Comparison of ENCODE assay signal across 8 mouse cellular contexts in genomic region chr1:80756824-80757649, GRCm38 (mm10). TPM values are rescaled to one million over a fixed set of nuclear protein-coding genes. Genes with fewer than 3 reads are reported as not detected.
A peak's percentile ranks its signal among the peaks of the same experiment; 100 is the strongest.
DNase-seq lines count a peak whose midpoint lies in the region; ATAC-seq and TF ChIP-seq lines count a peak whose summit lies in the region.

No protein-coding gene starts in this region.

- no peaks in the 10 kb centered on the region for H3K36me3 ChIP-seq in heart, embryonic 13.5 days
- H3K36me3 ChIP-seq in kidney, embryonic 16.5 days (ENCODE audit: insufficient read depth, low read length) = no peaks in the 10 kb centered on the region
- H3K36me3 ChIP-seq in liver, embryonic 15.5 days (replicated peaks) = no peaks in the 10 kb centered on the region

- 6% methylated on average over 14 of the region's 14 CpGs for WGBS in heart, embryonic 13.5 days
- 6% methylated on average over 14 of the region's 14 CpGs for WGBS in kidney, embryonic 16.5 days
- WGBS in liver, embryonic 15.5 days (ENCODE audit: insufficient replicate concordance) = 2% methylated on average over 14 of the region's 14 CpGs

- ATAC-seq in heart, embryonic 13.5 days (ENCODE audit: extremely low read depth, insufficient number of reproducible peaks, low FRiP score, low TSS enrichment) = no peak
- ATAC-seq in kidney, embryonic 16.5 days (ENCODE audit: low FRiP score, low TSS enrichment) = peak; percentile 67; the same call in 1 of the 2 replicates
- peak; percentile 22; the same call in 1 of the 2 replicates for ATAC-seq in liver, embryonic 15.5 days (ENCODE audit: insufficient read depth)

- H3K4me2 ChIP-seq in heart, embryonic 13.5 days = peak overlapping the region; percentile 97
- peak overlapping the region; percentile 98 for H3K4me2 ChIP-seq in kidney, embryonic 16.5 days (replicated peaks; ENCODE audit: low read depth, low read length)
- peak overlapping the region; percentile 69 for H3K4me2 ChIP-seq in liver, embryonic 15.5 days

- H3K4me1 ChIP-seq in cortical plate, adult 2 months (ENCODE audit: control insufficient read depth, insufficient read depth, low read length) = no peaks in the 10 kb centered on the region
- peaks cover 17% of the 10 kb centered on the region for H3K4me1 ChIP-seq in heart, embryonic 13.5 days
- H3K4me1 ChIP-seq in kidney, embryonic 16.5 days (ENCODE audit: insufficient read depth, low read length) = peaks cover 18% of the 10 kb centered on the region
- H3K4me1 ChIP-seq in liver, embryonic 15.5 days (replicated peaks) = peaks cover 3% of the 10 kb centered on the region; the same call in 1 of the 2 replicates

- H3K9ac ChIP-seq in heart, embryonic 13.5 days = peak overlapping the region; percentile 81
- peak overlapping the region; percentile 65; the same call in 1 of the 2 replicates for H3K9ac ChIP-seq in kidney, embryonic 16.5 days (replicated peaks; ENCODE audit: low read length)
- no peak overlapping the region for H3K9ac ChIP-seq in liver, embryonic 15.5 days

- H3K27ac ChIP-seq in cortical plate, adult 2 months (ENCODE audit: insufficient read depth, low read length) = no peak overlapping the region
- H3K27ac ChIP-seq in heart, embryonic 13.5 days (replicated peaks) = no peak overlapping the region
- H3K27ac ChIP-seq in kidney, embryonic 16.5 days (ENCODE audit: low read length) = no peak overlapping the region
- no peak overlapping the region for H3K27ac ChIP-seq in liver, embryonic 15.5 days (replicated peaks)

- TF ChIP-seq CTCF in cortical plate, adult 2 months (IDR thresholded peaks at IDR 0.05; ENCODE audit: extremely low read depth, insufficient read depth, low read length) = 0 out of 2 replicates have a peak, but pooled peaks have one; percentile 14

- H3K9me3 ChIP-seq in heart, embryonic 13.5 days = peaks cover 4% of the 10 kb centered on the region; the same call in 1 of the 2 replicates
- H3K9me3 ChIP-seq in kidney, embryonic 16.5 days (ENCODE audit: low read length) = peaks cover 5% of the 10 kb centered on the region
- no peaks in the 10 kb centered on the region for H3K9me3 ChIP-seq in liver, embryonic 15.5 days (replicated peaks)

- H3K27me3 ChIP-seq in heart, embryonic 13.5 days (replicated peaks) = peaks cover 18% of the 10 kb centered on the region; the same call in 1 of the 2 replicates
- H3K27me3 ChIP-seq in kidney, embryonic 16.5 days (ENCODE audit: insufficient read depth, low read length) = 0 out of 2 replicates have a peak, but pooled peaks cover 7% of the 10 kb centered on the region
- H3K27me3 ChIP-seq in liver, embryonic 15.5 days = peaks cover 30% of the 10 kb centered on the region

- DNase-seq in gastrocnemius, adult 18-20 months (ENCODE audit: low spot score) = peak; percentile 4
- no peak for DNase-seq in gastrocnemius, postnatal 36 days
- peak; percentile 64 to 68 for DNase-seq in natural killer cell, adult 2 months (ENCODE audit: low spot score in 2 of 2)
- peak; percentile 32 for DNase-seq in thymus, postnatal 4 days

- intact Hi-C loops in gastrocnemius, postnatal 36 days (cut with DNase I) = no loop called here

- TF ChIP-seq POLR2A in cortical plate, adult 2 months (IDR thresholded peaks at IDR 0.05; ENCODE audit: extremely low read depth, insufficient read depth, low read length) = no peak

- H3K4me3 ChIP-seq in cortical plate, adult 2 months (ENCODE audit: insufficient read depth, low read length) = peak overlapping the region; percentile 79
- peak overlapping the region; percentile 76 for H3K4me3 ChIP-seq in heart, embryonic 13.5 days
- peak overlapping the region; percentile 68 for H3K4me3 ChIP-seq in kidney, embryonic 16.5 days (ENCODE audit: low read length)
- peak overlapping the region; percentile 55 for H3K4me3 ChIP-seq in liver, embryonic 15.5 days (replicated peaks)

RNA-seq across cellular contexts. Expression of gene Dock10, which starts 1.3 kb away (rescaled TPM):
- 1 to 10 TPM; 2.4 to 2.5 TPM for total RNA-seq in gastrocnemius, adult 18-20 months (2021)
- 1 to 10 TPM; 2.7 to 3.5 TPM for total RNA-seq in gastrocnemius, postnatal 36 days (2021)
- polyA plus RNA-seq in cortical plate, adult 2 months (2012; rRNA removed) = 23.3 and 23.8 TPM in 2 replicates
- polyA plus RNA-seq in heart, embryonic 13.5 days (2015; fragmentation: Nextera tagmentation; extraction: Ambion mirVana) = 2.7 and 2.8 TPM in 2 replicates
- 3.7 and 4.7 TPM in 2 replicates for polyA plus RNA-seq in kidney, embryonic 16.5 days (2015; fragmentation: Nextera tagmentation; extraction: Ambion mirVana)
- 3.7 and 3.8 TPM in 2 replicates for polyA plus RNA-seq in liver, embryonic 15.5 days (2015; fragmentation: Nextera tagmentation; extraction: Ambion mirVana)

Comparison
In these comparisons a context has a peak if more than half of its experiments do, and no peak if none do; other contexts are left out.
1. DNase-seq: peak in gastrocnemius, adult 18-20 months (single experiment), natural killer cell, adult 2 months (2 of 2) and thymus, postnatal 4 days (single experiment); none in gastrocnemius, postnatal 36 days (0 of 2).
2. Peak in every context shown above with its lines, with median percentiles within 50 percentile points of each other: H3K4me3 ChIP-seq and H3K4me2 ChIP-seq.